Mouse (Mus musculus) kidney, adult 8-10 months (tissue): ENCODE results near the gene Zfp174.

Experiments used
- DNase-seq, 2 experiments: peaks; one replicate each; pipeline ENCODE4 v3.0.0; 2022

Gene Zfp174

GRCm38 (mm10) chr16:3884201-3885064 lies 37.4 kb downstream of the Zfp174 start, which contains the start of the genes Zfp597 and Gm20695:
TSS of gene Zfp597 (minus strand) at chr16:3884561.
TSS of gene Gm20695 (plus strand) at chr16:3884648.
- DNase-seq = peak; percentile 94

- peak in 1 of 2 experiments; percentile 15 for DNase-seq
These were observed 38.1 kb downstream of the Zfp174 start for GRCm38 (mm10) chr16:3885065-3885670.

GRCm38 (mm10) chr16:3891621-3892295 lies 44.7 kb downstream of the Zfp174 start:
- DNase-seq = no peak

GRCm38 (mm10) chr16:3893739-3894138 lies 46.7 kb downstream of the Zfp174 start:
- no peak for DNase-seq

- peak; percentile 16 to 32 for DNase-seq
These were observed 48.2 kb downstream of the Zfp174 start for GRCm38 (mm10) chr16:3895173-3895792.

GRCm38 (mm10) chr16:3896046-3896445 lies 49.0 kb downstream of the Zfp174 start:
- DNase-seq = no peak

- DNase-seq = no peak
These were observed 49.5 kb downstream of the Zfp174 start for GRCm38 (mm10) chr16:3896553-3896952.

DNA sequence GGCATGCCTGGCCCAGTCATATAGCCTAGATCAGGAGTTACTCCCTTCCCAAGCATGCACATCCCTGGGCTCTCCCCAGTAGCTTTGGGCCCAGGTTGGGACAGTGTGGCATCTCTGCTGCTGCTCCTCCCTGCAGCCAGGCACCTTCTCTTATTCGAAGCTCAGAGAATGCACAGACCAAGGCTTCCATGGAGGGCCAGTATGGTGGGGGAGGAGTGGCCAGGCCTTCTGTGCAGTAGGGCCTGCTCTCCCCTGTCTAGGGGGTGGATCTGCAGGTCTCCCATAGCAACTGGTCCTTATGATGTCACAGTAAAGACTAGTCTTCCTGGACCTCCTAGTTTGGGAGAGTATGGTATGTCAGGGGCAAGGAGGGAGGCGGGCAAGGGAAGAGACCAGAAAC lies 60.4 kb downstream of the Zfp174 start:
- no peak for DNase-seq
